Mouse (Mus musculus): Measurements from ENCODE around the gene Arid3b.
"Not testable (repeated sequence)": the region's sequence is repeated elsewhere in the genome, so short reads cannot be mapped to it uniquely, and the experiment has no call there.

Arid3b gene

DNA sequence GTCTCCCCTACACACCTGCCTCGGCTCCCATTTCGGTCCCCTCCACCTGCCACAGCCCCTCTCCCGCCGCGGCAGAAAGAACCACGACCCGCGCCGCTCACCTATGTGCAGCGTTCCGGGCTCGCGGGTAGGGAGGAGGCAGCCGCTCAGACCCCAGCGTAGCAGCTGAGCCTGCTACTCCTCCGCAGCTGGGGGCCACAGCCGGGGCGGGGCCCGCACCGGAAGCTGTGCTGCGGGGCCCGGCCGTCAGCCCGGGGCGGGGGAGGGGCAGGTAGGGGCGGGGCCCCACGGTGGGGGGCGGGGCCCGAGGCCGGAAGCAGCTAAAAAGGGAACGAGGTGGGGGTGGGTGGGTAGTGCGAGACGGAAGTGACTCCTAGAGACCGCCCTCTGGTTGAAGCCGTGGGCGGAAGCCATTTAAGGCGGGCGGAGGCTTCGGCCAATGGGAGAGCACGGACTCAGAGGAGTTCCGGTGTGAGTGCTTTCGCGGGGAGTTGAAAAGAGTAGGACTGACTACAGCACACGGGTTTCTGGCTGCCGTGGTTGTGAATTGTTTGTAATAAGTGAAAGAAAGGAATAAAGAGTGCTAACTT, at the start of gene Arid3b:
Gene Arid3b (minus strand): TSS at position 213 of the 590 bp plus-strand sequence.
- peak; percentile 87 for DNase-seq

DNA sequence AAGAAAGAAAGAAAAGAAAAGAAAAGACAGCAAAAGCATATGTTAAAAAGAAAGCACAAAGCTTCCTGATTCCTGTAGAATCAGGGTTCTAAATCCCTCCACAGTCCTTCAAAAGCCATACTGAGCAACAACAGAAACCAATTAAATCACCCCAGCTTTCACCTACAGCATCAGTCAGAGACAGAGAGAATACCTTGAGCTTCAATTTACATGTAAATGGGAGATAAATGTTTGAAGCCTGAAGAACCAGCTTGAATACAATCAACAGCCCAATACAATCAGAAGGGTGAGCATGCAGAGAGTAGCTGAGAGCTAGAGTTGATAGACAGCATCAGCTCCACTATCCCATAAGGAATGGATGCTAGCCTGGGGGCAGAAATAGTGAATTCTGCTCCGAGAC, 46.8 kb upstream of the Arid3b start:
- DNase-seq = no peak

DNA sequence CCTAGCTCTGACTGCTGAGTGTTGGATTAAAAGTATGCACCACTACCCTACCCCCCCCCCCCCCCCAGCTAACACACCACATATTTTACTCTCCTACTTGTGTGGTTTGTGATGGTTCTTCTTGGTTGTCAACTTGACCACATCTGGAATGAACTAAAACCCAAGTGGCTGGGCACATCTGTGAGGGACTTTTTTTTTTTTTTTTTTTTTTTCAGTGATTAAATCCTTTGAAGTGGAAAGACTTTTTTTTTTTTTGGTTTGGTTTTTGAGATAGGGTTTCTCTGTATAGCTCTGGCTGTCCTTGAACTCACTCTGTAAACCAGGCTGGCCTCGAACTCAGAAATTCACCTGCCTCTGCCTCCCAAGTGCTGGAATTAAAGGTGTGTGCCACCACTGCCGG, 45.2 kb upstream of the Arid3b start:
- not testable (repeated sequence) for DNase-seq

- no peak for DNase-seq
Observed at GRCm38 (mm10) chr9:57880278-57880677, 43.7 kb upstream of the Arid3b start.

DNA sequence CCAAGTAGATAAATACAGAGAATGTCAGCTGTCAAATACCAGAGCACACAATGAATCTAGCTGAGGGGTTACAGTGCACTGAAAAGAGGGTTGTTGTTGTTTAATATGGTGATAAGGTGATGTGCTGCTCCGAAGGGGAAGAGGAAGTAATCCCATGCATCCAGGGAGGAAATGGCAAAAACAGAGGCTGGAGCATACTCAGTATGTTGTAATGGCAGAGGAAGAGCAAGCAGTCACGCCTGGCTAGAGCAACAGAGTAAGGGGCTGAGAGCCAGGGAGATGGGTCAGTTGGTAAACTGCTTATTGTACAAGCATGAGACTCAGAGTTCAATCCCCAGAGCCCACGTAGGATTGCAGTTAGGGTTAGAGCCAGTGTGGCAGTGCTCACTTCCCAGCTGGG, 42.6 kb upstream of the Arid3b start:
- no peak for DNase-seq

GRCm38 (mm10) chr9:57874994-57875393, 38.4 kb upstream of the Arid3b start:
- DNase-seq = no peak

DNA sequence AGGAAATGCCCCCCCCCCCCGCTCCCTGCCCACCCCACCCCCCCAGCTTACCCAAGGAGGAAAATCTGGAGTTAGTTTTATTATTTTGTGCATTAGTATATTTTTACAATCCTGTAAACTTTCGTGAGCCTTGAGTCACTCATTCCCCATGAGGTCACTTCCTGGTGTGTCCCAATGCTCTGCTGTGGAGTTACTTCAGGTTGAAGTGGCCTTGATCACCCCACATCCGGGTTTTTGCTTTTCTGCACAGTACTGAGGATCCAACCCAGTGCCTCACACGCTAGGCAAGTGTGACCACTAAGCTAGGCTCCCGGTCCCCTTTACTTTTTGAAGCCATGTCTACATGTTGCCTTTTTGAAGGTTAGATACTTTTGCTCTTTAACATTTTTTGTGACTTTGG, 37.5 kb upstream of the Arid3b start:
- DNase-seq = no peak

DNA sequence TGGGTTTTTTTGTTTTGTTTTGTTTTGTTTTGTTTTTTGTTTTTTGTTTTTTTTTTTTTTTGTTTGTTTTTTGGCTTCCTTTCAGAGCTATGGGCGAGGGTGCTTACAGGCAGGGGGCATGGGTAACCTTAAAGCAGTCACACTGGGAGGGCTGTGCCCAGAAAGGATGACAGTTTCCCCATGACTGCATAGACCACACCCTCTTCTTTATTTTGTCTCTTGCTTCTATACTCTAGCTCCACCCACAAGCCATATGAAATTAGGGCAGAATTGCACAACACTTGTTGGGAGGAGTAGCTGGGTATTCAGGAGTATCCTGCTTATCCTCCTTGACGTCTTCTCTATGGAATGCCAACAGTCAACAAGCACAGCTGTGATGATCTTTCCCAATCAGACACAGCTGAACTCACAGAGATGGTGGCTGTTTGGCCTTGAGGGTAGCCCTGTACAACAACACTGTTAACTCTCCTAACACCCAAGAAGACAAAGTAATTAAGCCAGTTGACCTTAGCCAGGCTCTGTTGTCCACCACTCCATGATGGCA, 33.8 kb upstream of the Arid3b start:
- no peak for DNase-seq

DNA sequence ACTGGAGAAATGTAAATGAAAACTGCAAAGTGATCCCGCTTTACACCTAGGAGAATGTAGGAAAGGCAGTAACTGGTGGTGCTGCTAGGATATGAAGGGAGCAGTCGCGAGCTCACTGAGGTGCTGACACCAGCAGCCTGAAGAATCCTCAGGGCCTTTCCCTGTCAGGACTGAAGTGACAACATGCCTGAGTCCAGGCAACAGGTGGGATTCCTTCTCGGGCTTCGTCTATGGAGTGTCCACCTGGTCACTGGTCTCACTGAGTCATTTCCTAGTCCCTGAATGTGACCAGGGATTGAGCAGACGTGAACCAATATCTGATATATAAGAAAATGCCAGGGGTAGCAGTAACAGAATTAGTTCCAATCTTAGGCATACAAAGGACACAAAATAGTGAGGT, 32.2 kb upstream of the Arid3b start:
- DNase-seq = no peak

DNA sequence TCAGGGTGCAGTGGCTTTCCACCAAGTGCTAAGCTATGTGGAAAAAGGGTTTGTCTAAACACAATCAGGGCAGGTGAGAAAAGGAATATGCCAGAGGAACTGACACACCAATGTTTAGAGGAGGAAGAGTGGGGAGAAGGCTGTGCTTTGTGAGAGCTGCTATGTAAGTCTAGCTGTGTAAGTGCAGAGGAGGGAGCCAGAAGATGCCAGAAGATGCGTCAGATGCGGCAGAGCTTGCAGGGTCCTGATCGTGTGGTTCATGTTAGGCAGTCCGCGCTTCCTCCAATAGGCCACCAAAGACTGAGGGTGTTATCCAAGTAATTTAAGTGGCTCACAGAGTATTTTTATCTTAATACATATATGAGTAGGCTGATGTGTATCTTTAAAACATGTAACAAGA, 31.3 kb upstream of the Arid3b start:
- no peak for DNase-seq

GRCm38 (mm10) chr9:57867236-57867635, 30.6 kb upstream of the Arid3b start:
- no peak for DNase-seq

- no peak for DNase-seq
Observed at GRCm38 (mm10) chr9:57866530-57866929, 29.9 kb upstream of the Arid3b start.

GRCm38 (mm10) chr9:57864336-57864735, 27.7 kb upstream of the Arid3b start:
- no peak for DNase-seq

GRCm38 (mm10) chr9:57861951-57862471, 25.4 kb upstream of the Arid3b start:
- peak; percentile 58 for DNase-seq

- DNase-seq = no peak
Observed at GRCm38 (mm10) chr9:57856456-57856855, 19.9 kb upstream of the Arid3b start.

- DNase-seq = no peak
Observed at GRCm38 (mm10) chr9:57854280-57854679, 17.7 kb upstream of the Arid3b start.

DNA sequence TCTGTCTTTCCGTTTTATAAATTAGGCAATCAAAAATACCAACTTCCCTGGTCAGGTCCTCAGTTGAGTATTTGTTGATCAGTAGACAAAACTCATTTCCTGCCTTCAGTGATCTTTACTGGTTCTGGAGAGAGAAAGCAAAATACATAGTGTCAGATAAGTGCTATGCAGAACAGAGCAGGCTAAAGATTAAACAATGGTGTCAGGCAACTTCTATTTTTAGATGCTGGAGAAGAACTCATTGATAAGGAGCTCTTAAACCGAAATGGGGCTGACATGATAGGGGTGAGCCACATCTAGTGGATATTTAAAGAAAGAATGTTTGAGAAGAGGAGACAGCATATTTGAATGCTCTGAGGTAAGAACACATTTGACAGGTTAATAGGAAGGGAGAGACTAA, 2.4 kb upstream of the Arid3b start:
- DNase-seq = no peak

DNA sequence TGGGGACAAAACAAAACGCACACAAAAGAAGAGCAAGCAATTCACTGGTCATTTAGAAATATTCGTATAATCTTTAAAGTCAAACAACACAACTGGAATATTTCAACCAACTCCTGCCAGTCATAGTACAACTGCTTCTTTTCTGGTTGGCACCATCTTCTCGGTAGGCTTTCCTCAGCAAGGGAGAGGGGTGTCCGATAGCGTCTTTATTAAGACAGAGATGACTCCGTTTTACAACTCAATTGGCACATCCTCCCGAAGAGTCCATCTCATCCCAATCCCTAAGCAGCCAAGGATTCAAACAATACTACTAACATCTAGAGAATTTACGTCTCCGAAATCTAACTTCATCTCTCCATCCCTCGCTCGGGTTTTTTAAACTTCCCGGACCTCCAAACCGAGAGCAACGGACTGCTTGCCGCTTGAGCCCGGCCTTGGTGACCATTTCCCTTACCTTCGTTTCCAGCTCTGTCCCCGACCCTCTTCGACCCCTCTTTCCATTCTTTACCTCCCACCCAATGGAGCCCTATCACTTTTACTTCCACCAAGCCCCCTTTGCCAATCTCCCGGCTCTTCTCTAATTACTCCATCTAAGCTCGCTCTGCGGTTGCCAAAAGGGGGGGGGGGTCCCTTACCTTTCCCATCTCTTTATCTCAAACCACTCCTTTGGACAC, 615 bp downstream of the Arid3b start:
- DNase-seq = no peak

GRCm38 (mm10) chr9:57834629-57835417, 1.8 kb downstream of the Arid3b start:
- DNase-seq = no peak

- no peak for DNase-seq
Observed at GRCm38 (mm10) chr9:57833762-57834471, 2.7 kb downstream of the Arid3b start.

DNA sequence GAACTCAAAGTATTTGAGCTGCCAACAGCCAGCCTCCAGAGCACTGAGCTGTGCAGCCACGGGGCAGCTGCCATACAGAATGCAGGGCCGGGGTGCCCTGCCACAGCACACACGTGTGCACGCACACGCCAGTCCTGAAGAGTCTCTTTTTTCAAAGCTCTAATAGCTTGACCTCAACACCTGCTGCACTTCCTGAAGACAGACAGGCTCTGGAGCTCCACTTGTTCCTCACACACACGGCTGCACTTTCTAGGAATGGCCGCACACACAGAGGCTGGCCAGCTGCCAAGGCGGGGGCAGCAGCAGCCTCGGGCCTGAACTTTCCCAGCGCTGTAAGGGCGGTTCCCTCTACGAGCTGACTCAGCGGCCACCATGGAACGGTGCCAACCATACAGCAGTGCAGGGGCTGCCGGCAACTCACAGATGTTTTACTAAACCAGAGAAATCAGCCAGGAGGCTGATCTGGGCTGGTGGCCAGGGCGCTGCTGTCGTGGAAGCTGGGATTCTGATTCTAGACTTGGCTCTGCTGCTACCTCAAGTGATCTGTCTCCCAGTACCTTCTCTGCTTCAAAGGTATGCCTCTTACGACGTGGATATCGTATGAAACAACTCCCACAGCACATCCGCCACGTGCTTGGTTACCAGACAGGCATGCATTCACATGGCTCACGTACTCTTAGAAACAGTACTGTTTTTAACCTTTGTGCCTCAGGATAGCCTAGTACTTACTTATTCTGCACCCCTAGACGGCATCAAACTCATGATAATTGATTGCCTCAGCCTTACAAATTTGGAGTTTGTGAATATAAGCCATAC, 5.1 kb downstream of the Arid3b start:
- DNase-seq = peak; percentile 89

Measured in right cerebral cortex, postnatal 4 days (tissue).